Mouse (Mus musculus) olfactory bulb, adult 2 months (tissue): ENCODE data around the gene Fbxo24.

Source experiments
- CTCF ChIP-seq: fragments of 200-500 bp; IDR thresholded peaks from 2 replicates; pipeline ENCODE4 v1.5.1; 2012; ENCODE audit warnings: low read depth, mild to moderate bottlenecking, low read length, moderate library complexity; ENCODE audit not compliant: insufficient read depth
- POLR2A ChIP-seq: fragments of 200-500 bp; IDR thresholded peaks from 2 replicates; pipeline ENCODE4 v1.6.1; 2012; ENCODE audit warnings: mild to moderate bottlenecking, low read depth, low read length, moderate library complexity; ENCODE audit not compliant: insufficient read depth

GRCm38 (mm10) chr5:137645091-137645651, 16.4 kb upstream of the Fbxo24 start:
- no peak for TF ChIP-seq POLR2A
- no peak for TF ChIP-seq CTCF
